Mouse (Mus musculus) layer of hippocampus, postnatal 10 days (tissue): ENCODE results near the gene Hoxc11. TPM values are rescaled to one million over a fixed set of nuclear protein-coding genes. Genes with fewer than 3 reads are reported as not detected.

Source experiments
- DNase-seq, 2 experiments: peaks; one replicate each; pipeline ENCODE4 v3.0.0; 2021; ENCODE audit warnings: low spot score in 2 of 2
- total RNA-seq, 2 experiments: library from RNA; stranded (reverse); gene quantifications; 2 replicates each; pipeline ENCODE4 v1.2.3; 2021

The Hoxc11 gene
- total RNA-seq, 2 experiments from 2014 or later, result not detected

DNA sequence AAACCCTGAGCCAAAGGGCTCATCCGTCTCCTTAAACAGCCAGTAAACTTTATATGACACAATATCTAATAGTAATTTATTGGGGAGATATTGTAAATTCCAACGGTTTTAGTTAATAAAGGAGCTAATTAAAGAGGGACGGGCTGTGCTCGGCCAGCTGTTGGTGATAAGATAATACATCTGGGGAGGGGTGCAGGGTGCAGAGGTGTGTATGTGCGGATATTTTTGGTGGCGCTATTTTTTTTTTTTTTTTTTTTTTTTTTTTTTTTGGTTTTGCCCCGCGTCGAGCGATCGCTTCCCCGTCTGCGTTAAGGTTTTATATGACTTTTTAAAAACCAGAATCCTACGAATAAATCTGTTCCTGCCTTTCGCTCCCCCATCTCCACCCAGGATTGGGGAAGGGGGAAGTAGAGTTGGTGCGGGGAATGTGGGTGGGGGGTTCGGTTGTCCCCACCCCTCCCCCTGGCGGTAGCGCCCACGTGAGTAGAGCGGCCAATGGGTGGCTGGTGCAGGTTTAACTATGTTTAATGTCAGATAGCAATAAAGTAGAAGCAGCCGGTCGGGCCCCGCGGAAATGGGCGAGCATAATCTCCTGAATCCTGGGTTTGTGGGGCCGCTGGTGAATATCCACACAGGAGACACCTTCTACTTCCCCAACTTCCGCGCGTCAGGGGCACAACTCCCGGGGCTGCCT is 17.8 kb upstream of the Hoxc11 start, which contains the start of gene Hoxc12:
TSS of gene Hoxc12 (plus strand) at position 479 of the 694 bp plus-strand sequence.
- no peak for DNase-seq

DNA sequence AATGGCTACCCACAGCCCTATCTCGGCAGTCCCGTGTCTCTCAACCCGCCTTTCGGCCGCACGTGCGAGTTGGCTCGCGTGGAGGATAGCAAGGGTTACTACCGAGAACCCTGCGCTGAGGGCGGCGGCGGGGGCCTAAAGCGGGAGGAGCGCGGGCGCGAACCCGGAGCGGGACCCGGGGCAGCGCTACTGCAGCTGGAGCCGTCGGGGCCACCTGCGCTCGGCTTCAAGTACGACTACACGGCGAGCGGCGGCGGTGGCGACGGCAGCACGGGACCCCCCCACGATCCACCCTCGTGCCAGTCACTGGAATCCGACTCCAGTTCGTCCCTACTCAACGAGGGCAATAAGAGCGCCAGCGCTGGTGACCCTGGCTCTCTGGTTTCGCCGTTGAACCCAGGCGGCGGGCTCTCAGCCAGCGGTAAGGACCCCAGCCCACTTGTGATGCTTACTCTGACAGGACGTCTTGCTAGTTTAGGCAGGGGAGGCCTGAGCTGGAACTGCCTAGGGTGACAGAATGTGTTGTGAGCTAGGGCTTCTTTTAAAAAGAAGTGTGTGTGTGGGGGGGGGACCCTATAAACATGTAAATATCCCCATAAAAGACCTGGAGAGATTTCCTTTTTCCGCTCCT is 17.1 kb upstream of the Hoxc11 start:
- DNase-seq, result no peak

GRCm38 (mm10) chr15:102939256-102940155 is 14.7 kb upstream of the Hoxc11 start:
- DNase-seq, result no peak

GRCm38 (mm10) chr15:102942739-102943467 is 11.3 kb upstream of the Hoxc11 start:
- DNase-seq, result no peak

DNA sequence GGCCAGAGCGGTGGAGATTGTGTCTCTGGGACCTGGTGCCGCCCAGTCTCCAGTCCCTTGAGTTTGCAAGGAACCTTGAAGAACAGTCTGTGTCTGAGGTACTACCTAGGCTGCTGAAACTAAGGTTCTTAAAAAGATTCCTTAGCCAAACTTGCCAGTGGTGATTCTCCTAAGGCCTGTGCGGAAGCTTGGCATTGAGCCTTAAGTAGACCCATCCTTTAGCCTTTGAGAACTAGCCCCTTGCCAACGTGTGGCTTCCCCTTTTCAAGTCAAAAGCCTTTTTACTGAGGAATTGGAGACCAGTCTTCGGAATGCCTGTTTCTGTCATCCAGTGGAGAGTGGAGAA is 10.8 kb upstream of the Hoxc11 start:
- no peak for DNase-seq

GRCm38 (mm10) chr15:102945185-102946077 is 8.8 kb upstream of the Hoxc11 start:
- no peak for DNase-seq

- no peak for DNase-seq
Measured at GRCm38 (mm10) chr15:102947276-102947675, 7.0 kb upstream of the Hoxc11 start.

DNA sequence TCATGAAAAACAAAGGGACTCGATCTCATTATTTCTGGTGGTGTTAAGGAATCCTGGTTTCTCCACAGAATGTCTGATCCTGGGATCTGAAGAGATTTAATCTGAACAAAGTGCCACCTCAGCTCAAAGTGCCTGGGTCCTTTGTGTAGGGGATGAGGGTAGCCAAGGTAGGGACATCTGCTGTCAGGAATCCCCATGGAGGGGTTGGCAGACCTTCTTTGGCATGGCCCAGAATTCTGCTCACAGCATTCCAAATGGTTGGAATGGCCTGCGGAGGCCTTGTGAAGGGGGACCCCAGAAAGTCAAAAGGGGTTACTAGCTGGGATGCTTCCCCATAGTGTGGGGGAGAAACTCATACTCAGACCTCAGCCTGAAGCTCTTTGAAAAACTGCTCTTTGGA is 5.4 kb upstream of the Hoxc11 start:
- DNase-seq, result no peak

DNA sequence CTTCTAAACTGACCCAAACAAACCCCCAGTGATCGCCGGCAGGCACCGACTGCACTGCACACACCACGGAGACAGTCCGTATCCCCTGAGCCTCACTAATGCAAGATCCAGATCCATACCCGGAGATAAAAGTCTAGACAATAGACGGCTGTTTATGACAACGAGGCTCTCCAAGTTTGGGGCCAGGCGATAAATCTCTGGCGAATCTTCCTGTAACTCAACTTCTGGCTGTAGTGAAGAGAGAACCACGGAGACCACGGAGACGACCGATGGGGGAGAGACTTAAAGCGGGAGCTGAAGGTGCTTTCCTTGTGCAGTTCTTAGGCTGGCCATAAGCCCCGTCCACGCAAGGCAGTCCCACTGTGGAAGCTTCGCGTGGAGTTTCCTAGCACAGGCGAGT is 4.5 kb upstream of the Hoxc11 start:
- no peak for DNase-seq

DNA sequence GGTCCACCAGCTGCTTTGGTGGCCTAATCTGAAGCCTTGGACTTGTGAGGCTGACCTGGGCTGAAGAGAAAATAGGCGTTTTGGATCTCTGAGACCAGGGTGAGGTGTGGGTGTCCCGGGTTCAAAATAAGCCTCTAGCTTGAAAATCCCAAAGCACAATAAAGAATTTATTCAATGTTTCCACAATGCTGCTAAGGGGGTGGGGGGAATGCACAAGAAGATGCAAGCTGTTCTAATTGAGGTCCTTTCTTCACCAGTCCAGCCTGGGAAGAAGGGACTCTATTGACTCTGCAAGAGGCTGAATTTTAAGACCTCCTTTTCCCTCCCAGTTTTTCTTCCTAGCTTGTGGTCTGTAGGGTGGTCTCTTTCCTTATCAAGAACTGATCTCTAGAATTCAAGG is 3.4 kb upstream of the Hoxc11 start:
- no peak for DNase-seq

DNA sequence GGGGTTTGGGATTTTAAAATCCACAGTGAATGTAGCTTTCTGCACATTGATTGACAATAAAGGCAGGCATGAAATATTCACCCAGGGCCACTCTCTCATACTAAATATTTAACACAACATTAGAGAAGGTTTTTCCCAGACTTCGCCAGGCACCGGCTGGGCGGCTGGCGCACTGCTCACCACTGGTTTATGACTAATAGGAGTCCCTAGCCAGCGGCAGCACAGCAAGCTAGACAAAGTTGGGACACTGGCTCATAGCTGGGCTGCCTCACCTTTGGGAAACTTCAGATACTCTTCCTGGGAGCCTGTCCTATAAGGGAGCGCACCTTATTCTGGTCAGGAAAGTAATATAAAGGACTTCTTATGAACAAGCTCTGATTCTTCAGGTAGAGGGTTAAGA is 666 bp upstream of the Hoxc11 start:
- no peak for DNase-seq

- no peak for DNase-seq
Measured at GRCm38 (mm10) chr15:102955007-102955382, 768 bp downstream of the Hoxc11 start.

DNA sequence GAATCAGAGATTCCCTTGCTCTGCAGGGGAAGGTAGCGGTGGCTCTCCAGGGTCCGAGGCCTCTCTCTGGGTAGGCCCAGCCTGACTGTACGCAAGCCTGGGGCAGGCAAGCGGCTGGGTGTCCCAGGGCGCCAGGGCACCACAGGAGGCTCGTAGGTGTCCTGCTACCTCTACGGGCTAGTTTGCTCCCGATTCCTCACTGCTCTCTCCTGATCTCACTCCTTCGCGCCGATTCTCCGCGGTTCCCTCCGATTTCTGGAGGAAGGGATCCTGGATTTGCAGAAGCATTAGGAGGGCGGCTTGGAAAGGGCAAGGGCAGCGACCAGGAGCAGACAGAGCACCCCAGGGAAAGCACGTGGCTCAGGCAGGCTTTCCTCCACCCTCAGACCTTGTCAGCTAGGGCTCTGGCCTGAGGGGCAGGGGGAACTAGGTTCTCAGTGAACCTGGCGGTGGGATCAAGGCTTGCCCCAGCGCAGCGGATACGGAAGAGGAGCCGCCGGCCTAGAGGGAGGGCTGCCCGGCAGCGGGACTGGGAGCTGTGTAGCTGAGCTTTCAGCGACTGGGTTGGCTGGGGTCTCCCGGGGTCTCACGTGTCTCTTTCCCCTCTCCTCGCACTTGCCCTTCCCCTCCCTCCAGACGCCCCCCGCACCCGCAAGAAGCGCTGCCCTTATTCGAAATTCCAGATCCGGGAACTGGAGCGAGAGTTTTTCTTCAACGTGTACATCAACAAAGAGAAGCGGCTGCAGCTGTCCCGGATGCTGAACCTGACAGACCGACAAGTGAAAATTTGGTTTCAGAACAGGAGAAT is 1.8 kb downstream of the Hoxc11 start:
- DNase-seq, result no peak

DNA sequence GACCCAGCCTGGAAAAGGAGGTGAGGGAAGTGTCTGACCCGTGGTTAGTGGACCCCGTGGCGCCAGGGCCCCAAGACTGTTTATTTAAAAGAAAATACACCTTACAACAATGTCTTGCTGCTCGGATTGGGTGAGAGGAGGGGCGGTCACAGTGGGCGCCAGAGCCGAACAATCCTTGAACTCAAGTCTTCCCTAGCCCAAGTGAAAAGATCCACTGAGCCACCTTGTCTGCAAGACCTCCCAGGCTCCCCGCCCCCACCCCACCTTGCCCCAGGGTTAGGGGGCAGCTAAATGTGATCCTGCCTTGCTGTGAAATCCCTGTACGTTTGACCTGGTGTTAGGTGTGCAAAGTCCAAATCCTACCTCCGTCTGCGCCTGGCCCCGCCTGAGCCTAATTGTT is 2.7 kb downstream of the Hoxc11 start:
- no peak for DNase-seq

DNA sequence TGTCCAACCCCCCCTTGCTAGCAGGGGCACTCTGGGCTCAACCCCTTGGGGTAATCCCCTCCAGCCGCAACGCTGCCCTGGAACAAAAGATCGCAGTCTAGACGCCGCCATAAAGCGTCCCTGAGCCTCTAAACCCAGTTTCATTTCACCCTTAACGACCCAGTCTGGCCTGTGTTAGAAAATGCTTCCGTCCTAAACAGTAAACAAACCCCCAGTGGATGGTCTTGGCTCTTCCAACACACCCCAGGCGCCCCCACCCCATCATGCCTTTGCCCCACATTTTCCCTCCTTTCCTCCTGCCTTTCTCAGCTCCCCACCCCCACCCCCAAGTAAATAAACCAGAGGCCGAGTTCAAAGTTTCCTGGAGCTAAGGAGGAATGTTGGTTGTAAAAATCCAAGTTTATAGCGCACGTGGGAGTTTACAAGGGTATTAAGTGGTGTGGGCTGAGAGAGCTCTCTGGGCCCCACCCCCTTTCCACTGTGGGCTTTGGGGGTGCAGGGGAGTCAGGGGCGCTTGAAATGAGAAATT is 5.5 kb downstream of the Hoxc11 start:
- DNase-seq, result no peak

DNA sequence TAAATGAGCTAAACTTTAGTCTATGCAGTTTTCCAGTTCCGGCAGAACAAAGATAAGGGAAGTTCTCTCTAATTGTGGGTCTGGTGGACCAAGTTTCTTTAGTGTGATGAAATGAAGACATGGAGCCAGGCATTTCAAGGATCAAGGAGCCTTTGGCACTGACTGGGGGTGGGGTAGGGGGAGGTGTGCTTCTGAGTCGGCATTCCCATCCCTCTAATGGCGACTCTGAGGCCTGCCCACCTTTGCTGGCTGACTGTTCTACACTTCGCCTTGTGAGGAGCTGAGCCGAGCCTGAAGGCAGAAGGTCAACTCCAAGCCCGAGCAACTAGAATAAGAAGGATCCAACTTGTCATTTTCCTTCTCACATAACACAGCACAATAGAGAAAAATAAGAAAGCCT is 7.5 kb downstream of the Hoxc11 start:
- DNase-seq, result no peak

DNA sequence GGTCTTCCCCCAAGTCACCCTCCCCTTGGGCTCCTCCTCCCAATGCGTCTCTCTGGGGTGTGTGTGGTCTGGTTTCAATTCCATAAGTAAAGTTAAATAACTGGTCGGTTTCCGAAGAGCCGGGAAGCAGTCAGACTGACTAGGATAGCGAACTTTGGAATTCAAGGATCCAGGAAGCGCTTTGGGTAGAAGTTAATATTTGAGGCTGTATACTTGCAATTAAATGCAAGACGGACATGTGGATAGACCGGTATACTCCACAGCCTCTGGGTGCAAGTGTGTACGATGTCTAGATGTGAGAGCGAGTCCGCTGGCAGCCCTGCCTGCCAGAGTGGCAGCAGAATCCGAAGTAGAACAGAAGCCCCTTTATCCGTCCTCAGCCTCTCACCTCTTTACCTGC is 8.3 kb downstream of the Hoxc11 start:
- DNase-seq, result no peak

GRCm38 (mm10) chr15:102963259-102963658 is 9.0 kb downstream of the Hoxc11 start:
- DNase-seq, result no peak
